Mouse (Mus musculus) liver, postnatal 0 days (tissue): Measurements from ENCODE around the gene Msn.

ENCODE experiments used
- CTCF ChIP-seq: sonication (generic); IDR thresholded peaks from 2 replicates; pipeline ENCODE4 v1.5.1; 2016; ENCODE audit warnings: antibody characterized with exemption, low read depth
- EP300 ChIP-seq: IDR thresholded peaks from 2 replicates; pipeline ENCODE4 v1.6.1; 2016; ENCODE audit warnings: antibody characterized with exemption, low read depth, mild to moderate bottlenecking

DNA sequence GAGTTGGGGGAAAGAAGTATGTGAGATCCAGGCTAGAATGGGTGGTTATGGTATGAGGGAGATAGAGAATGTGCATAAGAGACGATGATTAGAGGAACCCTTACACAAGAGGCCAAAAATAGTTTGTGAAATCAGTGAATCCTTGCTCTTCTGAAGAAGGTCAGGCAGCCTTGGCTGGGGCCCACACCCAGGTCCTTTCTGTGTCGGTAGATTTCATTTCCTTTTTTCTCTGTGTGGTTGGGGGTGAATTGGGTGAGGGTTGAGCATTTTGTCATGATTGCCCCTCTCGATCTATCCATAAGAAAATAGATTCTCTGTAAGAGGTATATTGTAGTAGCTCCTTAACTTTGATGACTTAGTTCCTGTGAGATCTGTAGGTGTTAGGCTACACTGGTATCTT is 31.0 kb downstream of the Msn start:
- TF ChIP-seq CTCF, result no peak
- no peak for TF ChIP-seq EP300
